Mouse (Mus musculus) gastrocnemius, postnatal 36 days (tissue): ENCODE measurements at regions not wholly inside any gene's neighbourhood (a gene's known extent, or its start where the extent isn't known, plus 50 kb on each side); places are given as distances from the start of the nearest gene placed in this dataset.

Experiments
- DNase-seq, 2 experiments: peaks; one replicate each; pipeline ENCODE4 v3.0.0; 2022
- intact Hi-C: fragments of 180-260 bp; cut with DNase I; formaldehyde crosslinking; loops from one replicate; pipeline ENCODE4 v1.15.1; 2025

GRCm38 (mm10) chr12:70523379-70523778 lies 70.5 kb downstream of the Tmx1 start:
- no peak for DNase-seq
- intact Hi-C loops: no loop called here

- intact Hi-C loops: no loop called here
- no peak for DNase-seq
Measured at GRCm38 (mm10) chr12:70524703-70525102, 71.8 kb downstream of the Tmx1 start.

- no peak for DNase-seq
- intact Hi-C loops: no loop called here
Measured at GRCm38 (mm10) chr12:70531661-70532060, 78.8 kb downstream of the Tmx1 start.

DNA sequence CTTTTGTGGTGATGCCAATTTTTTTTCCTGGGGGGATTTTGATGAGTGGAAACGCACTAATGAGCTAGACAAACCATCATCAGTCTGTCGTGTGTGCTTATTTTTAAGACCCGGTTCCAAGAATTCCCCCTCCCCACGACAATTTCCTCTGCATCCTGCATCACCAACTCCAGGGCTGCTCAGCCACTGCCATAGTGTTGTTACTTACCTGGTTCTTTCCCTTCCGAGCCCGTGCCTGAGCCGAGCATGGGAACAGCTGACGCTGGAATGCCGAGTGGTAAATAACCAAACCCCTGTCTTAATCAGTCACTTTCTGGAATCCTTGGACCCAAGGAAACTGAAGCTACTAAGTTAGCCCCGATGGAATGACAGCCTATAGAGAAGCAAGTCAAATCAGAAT lies 79.3 kb downstream of the Tmx1 start:
- DNase-seq: no peak
- intact Hi-C loops: no loop called here

- DNase-seq: peak; percentile 6 to 27
- intact Hi-C loops: no loop called here
Measured at GRCm38 (mm10) chr12:70532843-70533242, 79.9 kb downstream of the Tmx1 start.

- DNase-seq: peak in 1 of 2 experiments; percentile 25
Measured at GRCm38 (mm10) chr12:70533375-70533935, 80.6 kb downstream of the Tmx1 start.

DNA sequence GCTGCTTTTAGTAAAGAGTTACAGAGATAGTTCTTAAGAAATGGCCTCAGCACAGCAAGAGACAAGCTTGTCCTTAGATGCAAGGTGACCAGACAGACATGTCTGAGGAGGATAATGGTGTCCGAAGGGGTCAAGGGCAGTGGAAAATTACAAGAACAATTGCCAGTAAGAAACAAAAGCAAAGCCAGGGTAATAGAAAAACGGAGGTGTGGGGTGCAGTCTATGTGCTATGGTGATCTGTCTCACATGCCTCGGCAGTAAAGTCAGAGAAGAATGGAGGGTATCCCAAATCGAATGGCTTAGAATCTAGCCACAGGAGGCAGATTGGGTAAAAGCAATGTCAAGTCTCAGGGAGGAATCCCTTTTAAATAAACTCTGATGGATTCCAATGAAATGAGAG lies 86.2 kb downstream of the Tmx1 start:
- DNase-seq: no peak
- intact Hi-C loops: no loop called here

More at GRCm38 (mm10) chr12:70533375-70533935, 80.6 kb downstream of the Tmx1 start:
- intact Hi-C loops: no loop called here

DNA sequence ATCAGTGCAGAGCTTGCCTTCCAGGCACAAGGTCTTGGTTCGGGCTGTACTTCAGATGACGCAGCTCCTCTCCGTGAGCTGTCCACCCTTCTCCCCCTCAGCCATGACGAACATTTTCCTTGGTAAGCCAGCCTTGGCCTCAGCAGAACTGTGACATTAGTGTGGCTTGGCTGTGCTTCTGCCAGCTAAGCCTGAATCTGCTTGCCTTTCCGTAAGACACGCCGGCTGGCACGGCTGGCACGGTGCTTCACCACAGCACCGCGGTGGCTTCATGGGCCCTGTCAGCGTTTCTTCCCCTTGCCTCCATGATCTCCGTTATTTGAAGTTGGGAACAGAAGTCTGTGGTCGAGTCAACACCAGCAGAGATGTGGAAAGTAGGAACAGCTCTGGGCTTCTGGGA lies 87.0 kb downstream of the Tmx1 start:
- DNase-seq: peak in 1 of 2 experiments; percentile 30
- intact Hi-C loops: no loop called here

- intact Hi-C loops: no loop called here
Measured at GRCm38 (mm10) chr12:70541432-70541831, 88.5 kb downstream of the Tmx1 start.

GRCm38 (mm10) chr12:70543299-70543698 lies 90.4 kb downstream of the Tmx1 start:
- no peak for DNase-seq
- intact Hi-C loops: no loop called here

More at GRCm38 (mm10) chr12:70541432-70541831, 88.5 kb downstream of the Tmx1 start:
- no peak for DNase-seq

- no peak for DNase-seq
- intact Hi-C loops: no loop called here
Measured at GRCm38 (mm10) chr12:70544326-70544725, 91.4 kb downstream of the Tmx1 start.

GRCm38 (mm10) chr12:70544850-70545510 lies 92.1 kb downstream of the Tmx1 start:
- DNase-seq: peak in 1 of 2 experiments; percentile 43
- intact Hi-C loops: no loop called here

- intact Hi-C loops: no loop called here
- DNase-seq: peak in 1 of 2 experiments; percentile 36
Measured at GRCm38 (mm10) chr12:70547199-70547598, 94.3 kb downstream of the Tmx1 start.

GRCm38 (mm10) chr12:70549296-70549695 lies 96.4 kb downstream of the Tmx1 start:
- intact Hi-C loops: no loop called here
- DNase-seq: no peak

DNA sequence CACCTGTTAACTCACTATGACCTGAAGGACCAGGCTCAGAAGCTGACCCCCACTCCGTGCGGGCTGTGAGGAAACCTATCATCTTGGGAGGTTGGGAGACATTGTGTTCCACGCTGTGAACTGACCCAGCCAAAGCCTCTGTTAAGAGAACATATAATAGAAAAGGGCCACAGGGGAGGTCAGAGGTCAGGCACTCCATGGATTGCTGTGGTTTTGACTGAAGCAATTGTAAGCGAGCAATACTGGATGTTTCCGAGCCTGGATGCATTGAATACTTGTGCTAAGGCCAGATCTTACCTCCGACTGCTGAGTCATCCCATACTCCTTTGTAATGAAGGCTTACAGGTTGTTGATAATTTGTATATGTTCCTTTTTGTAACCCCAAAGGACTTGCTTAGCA lies 101.0 kb downstream of the Tmx1 start:
- DNase-seq: no peak
- intact Hi-C loops: no loop called here

- DNase-seq: no peak
- intact Hi-C loops: no loop called here
Measured at GRCm38 (mm10) chr12:70554586-70554985, 101.7 kb downstream of the Tmx1 start.

DNA sequence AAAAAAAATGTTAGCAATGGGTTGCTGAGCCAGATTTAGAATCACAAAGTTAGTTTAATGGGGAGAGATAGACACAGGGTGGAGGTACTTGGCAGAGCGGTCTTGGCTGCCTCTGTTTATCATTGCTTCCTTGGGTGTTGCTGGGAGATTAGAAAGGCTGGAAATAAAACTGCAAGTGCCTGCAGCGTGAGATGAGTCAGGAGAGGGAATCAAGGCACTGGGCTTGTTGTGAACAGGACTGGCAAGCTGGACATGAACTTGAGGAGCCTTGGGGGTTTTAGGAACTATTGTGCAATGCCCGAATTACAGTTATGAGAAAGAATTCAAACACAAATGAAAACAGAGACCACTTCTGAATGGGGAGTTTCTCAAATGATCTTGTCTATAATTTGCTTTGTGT lies 102.8 kb downstream of the Tmx1 start:
- DNase-seq: peak in 1 of 2 experiments; percentile 33
- intact Hi-C loops: no loop called here

DNA sequence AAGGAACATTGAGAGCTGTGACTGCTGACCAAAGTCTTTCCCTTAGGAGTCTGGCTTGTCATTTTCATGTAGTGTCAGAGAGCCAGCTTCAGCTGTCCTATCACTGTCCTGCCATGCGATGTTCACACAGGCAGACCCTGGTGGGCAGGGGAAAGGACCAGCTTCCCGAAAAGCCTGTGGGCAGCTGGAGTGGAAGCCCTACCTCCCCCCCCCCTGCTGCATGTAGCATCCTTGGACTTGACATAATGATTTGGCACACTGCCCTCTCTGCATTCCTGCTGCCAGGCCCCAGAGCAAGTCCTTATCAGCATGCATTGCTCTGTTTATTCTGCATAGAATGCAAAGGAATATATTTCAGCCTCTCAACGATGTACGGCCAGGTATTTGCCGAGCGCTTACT lies 103.9 kb downstream of the Tmx1 start:
- DNase-seq: no peak
- intact Hi-C loops: no loop called here

- no peak for DNase-seq
- intact Hi-C loops: no loop called here
Measured at GRCm38 (mm10) chr12:70563446-70563845, 110.6 kb downstream of the Tmx1 start.

DNA sequence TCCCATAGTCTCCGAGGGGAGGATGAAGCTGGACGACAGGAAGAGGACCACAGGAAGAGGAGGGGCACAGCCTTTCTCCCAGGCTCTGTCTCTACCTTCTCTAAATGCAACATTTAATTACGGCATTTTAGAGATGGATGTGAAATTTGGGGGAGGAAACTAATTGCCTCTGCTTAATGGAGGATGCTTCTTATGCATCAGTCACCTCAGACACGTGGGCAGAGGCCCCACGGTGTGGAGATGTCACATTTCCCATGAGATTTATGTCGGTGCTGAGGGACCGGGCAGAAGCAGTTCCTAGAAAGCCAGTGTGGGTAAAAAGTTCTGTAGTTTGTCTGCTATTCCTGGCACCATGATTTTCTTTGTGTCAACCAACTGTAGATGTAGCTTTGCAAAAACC lies 122.8 kb downstream of the Tmx1 start:
- intact Hi-C loops: no loop called here
- no peak for DNase-seq

DNA sequence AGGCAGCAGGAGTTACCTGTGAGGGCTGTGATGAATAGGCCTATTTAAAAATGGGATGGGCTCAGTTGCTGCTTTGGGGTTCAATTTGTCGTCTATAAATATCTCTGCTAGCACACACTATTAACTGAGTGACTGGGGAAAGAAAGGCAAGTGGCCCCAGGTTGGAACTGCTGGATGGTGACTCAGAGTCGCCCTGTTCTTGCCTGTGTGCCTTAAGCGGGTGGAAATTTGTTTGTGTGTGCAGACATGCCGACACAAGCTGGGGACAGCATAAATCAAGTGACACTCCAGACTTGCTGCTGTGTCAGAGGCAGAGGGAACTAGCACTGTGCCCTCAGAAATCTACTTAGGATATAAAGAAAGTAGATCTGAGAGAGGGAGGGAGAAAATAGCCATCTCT lies 124.9 kb downstream of the Tmx1 start:
- DNase-seq: no peak
- intact Hi-C loops: no loop called here

- DNase-seq: peak in 1 of 2 experiments; percentile 32
- intact Hi-C loops: no loop called here
Measured at GRCm38 (mm10) chr12:70579328-70579905, 126.5 kb downstream of the Tmx1 start.
